Mouse (Mus musculus): ENCODE measurements around the gene Arhgap24.
"Not testable (repeated sequence)": the region's sequence is repeated elsewhere in the genome, so short reads cannot be mapped to it uniquely, and the experiment has no call there.

The Arhgap24 gene

GRCm38 (mm10) chr5:102874605-102875298 lies 393.6 kb downstream of the Arhgap24 start:
- no peak for DNase-seq (ENCODE audit: low read depth, low spot score)

GRCm38 (mm10) chr5:102875628-102876027 lies 394.4 kb downstream of the Arhgap24 start:
- no peak for DNase-seq (ENCODE audit: low read depth, low spot score)

DNA sequence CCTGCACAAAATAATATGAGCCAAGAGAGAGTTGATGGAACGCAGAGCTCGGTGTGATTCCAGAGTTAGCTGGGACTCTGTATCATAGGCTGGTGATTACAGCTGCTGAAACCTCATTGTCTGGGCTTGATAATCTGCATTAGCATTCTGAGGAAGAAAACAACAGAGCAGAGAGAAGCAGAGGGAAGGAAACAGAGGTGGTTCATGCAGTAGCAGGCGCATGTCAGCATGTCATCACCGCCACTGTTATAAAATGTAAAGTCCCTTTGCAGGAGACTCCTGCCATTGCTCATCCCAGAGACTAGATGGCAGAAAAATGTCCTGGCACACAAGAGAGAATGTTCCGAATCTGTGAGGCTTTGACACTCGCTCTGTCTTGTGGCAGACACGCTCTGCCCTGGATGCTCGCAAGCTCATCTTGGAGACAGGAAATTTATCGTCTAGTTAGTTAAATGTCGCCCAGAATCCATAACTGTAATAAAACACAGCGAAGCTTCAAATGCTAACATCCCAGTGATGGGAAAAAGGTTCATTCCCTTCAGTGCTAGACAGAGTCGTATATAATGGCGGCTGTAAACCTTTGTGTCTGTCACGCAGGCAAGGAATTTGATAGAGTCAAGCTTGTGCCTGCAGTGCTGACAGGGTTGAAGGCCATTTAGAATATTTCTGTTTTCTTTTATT lies 407.4 kb downstream of the Arhgap24 start:
- no peak for DNase-seq (ENCODE audit: low read depth, low spot score)

DNA sequence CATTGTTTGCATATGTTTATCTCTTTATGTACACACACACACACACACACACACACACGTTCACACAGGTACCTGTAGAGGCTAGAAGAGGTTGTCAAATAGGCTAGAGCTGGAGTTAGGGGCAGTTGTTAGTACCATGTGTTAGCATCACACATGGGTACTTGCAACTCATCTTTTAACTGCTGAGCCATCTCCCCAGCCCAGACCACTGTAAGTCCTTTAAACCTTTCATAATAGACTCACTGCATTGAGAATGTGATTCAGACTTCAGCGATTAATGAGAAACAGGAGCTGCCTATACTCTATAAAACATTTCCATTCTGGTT lies 407.9 kb downstream of the Arhgap24 start:
- no peak for DNase-seq (ENCODE audit: low read depth, low spot score)

- DNase-seq (ENCODE audit: low read depth, low spot score) = no peak
Measured at GRCm38 (mm10) chr5:102892226-102892625, 411.0 kb downstream of the Arhgap24 start.

DNA sequence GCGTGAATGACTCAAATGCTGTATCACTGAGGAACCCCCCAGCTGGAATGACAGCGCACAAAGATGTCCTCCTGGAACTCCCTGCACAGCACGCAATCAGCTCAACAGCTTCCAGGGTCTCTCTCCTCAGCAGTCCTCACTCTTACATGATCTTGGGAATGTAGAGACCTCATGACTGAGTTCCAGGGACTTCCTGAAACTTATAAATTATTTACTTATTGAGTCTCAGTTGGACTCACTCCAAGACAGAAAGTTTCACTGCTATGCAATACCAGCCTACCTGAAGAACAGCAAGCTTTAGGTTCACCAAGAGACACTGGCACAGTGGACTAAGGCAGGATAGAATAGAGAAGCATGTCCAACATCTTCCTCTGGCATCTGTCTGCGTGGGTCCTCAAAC lies 417.1 kb downstream of the Arhgap24 start:
- DNase-seq (ENCODE audit: low read depth, low spot score) = no peak

DNA sequence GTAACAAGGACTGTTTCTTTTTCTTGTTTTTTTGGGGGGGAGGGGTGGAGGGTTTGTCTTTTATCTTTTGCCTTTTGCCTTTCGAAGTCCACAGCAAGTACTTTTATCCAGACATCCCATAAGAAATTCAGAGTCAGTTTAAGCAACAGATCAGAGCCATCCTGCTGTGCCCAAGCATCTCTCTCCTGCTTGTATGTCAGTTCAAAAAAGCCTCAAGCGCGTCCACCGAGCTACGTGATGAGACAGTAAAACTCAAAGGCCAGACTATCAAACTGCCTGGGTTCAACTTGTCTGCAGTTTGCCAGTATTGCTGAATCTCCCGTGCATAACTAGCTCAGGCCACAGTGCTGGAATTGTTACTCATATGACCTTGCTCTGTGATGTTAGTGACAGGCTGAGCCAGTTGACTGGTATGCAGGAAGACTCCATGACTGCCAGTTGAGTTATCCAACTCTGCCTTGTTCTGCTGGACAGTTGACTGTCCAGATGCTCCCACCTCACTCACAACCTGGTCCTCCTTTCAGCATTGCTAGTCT lies 418.6 kb downstream of the Arhgap24 start:
- no peak for DNase-seq (ENCODE audit: low read depth, low spot score)

DNA sequence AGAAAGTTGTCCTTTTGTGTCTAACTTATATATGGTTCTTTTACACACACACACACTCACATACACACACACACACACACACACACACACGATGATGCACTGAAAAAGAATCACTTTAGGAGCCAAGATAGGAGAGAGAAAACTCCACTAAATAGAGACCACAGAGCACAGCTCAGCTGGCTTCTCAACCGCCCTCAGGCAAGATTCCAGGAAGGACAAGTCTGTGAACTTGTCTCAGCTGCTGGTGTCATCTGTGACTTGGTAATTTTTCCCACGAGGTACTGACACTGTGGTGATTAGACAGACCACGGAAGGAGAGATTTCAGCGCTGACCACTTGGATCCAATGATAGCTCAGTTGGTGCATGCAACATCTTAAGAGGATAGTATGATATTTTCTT lies 420.0 kb downstream of the Arhgap24 start:
- no peak for DNase-seq (ENCODE audit: low read depth, low spot score)

GRCm38 (mm10) chr5:102903487-102903886 lies 422.3 kb downstream of the Arhgap24 start:
- no peak for DNase-seq (ENCODE audit: low read depth, low spot score)

DNA sequence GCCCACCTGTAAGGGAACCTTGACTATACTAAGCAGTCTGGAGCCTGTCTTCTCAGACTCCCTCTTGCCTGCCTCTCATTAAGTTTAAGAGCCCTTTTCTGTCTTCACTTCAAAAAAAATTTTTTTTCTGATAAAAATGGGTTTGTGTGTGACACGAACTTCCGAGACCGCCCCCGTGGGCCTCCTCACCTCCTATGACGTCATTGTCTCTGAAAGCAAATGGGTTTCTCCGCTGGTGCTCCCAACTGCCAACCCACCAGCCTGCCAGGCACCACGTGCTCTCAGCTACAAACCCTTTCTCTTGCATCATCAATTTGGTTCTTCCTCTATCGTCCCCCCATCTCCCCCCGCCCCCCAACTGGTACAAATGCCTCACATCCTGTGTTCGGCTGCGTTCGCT lies 422.9 kb downstream of the Arhgap24 start:
- no peak for DNase-seq (ENCODE audit: low read depth, low spot score)

DNA sequence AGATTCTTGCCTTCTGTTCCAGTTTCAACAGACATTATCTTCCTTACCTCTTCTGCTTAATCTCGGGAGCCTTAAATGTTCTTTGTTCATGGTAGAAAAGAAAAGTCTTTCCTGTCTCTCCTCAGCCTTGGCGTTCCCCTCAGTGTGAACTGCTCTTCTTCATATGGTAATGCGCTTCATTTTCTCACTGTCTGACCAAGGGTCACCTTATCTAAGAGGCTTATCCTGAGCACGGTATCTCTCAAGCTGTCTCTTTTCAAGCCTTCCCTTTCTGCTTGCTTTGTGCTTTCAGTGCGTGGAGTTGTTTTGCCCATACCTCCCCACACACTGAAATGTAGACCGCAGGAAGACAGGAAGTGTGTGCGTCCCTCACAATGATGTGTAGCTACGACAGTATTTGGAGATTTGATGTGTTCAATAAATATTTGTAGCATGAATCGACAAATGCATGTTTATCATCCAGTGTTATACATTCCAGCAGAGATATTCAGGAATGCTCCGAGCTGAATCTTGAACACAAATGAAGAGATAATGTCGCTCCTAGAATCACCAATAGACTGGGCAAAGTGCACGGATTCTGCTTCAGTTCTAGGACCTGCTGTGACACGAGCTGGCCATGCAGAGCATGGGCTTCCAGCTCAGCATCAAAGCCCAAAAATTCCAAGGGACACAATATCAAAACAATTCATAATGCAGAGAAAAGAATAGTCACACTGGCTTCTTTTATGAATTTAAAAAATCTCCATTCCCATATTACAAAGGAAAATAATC lies 424.4 kb downstream of the Arhgap24 start:
- no peak for DNase-seq (ENCODE audit: low read depth, low spot score)

GRCm38 (mm10) chr5:102920199-102920598 lies 439.0 kb downstream of the Arhgap24 start:
- DNase-seq (ENCODE audit: low read depth, low spot score) = no peak

GRCm38 (mm10) chr5:102926786-102927185 lies 445.6 kb downstream of the Arhgap24 start:
- DNase-seq (ENCODE audit: low read depth, low spot score) = no peak

DNA sequence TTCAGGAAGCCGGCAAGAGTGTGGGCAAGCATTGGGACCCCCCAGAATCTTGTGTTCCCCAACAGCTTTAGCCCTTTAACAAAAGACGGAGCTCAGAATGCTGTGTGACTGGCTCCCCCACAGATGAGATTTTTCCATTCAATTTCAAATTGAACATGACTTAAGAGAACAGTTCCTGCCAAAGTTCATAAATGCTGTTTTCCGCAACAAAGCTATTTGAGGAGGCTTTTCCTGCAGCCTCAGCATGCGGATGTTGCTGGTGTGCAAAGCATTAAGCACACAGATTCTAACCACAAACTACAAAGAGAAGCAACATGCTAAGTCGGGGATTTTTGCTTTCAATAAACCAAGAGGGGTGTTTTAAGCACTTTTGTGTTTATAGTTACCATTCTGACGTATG lies 449.0 kb downstream of the Arhgap24 start:
- no peak for DNase-seq (ENCODE audit: low read depth, low spot score)

DNA sequence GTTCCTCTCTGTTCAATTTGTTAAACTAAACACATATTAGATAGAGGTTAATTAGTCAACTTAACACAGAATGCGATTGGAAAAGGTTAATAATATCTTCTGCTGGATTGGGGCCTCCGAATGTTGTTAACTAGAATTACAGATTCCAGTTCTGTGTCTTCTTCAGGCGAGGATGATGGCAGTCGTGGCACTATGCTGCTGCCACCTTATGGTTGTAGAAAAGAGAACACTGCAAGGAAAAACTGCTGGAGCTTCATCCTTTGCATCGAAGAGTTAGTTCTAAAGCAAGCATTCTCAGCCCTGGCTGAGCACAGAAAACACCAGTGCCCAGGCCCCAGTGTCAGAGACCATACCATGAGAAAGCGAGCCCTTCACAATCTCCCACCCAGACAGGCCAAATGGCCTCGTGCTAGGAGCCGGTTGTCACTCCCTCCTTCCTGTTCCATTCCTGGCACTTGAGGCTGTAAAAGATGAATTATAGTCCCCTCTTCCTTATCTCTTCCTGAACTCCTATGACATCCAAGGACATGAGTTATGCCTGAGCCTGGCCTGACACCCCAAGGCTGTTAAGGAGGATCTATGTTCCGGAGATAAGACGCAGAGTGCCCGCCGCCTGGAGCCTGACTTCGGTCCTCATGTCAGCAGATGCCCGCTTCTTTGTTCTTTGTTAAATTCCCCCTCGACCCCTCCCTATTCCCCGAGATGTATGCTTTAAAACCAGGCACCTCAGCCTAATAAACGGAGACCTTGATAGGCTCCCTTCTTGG lies 462.9 kb downstream of the Arhgap24 start:
- DNase-seq (ENCODE audit: low read depth, low spot score) = not testable (repeated sequence)

GRCm38 (mm10) chr5:102946625-102947024 lies 465.4 kb downstream of the Arhgap24 start:
- DNase-seq (ENCODE audit: low read depth, low spot score) = no peak

- no peak for DNase-seq (ENCODE audit: low read depth, low spot score)
Measured at GRCm38 (mm10) chr5:102947061-102947711, 466.0 kb downstream of the Arhgap24 start.

Measured in A20 (cell line).